Mouse (Mus musculus) forebrain, embryonic 16.5 days (tissue): ENCODE measurements around the gene Cpsf4l. TPM values are rescaled to one million over a fixed set of nuclear protein-coding genes. Genes with fewer than 3 reads are reported as not detected.

ENCODE experiments used
- ATAC-seq: fragments of 200-750 bp; cut with Nextera tagmentation; 2 replicates; pipeline ENCODE4 v1.8.0; 2017; ENCODE audit warnings: mild to moderate bottlenecking, moderate library complexity
- H3K27ac ChIP-seq: fragments of 300-500 bp; sonication (generic); 2 replicates; pipeline ENCODE4 v1.5.1; 2014; ENCODE audit warnings: low read length, control low read depth
- H3K27me3 ChIP-seq: fragments of 300-500 bp; sonication (generic); replicated peaks from 2 replicates; pipeline ENCODE4 v1.6.1; 2014; ENCODE audit warnings: low read length; ENCODE audit not compliant: control insufficient read depth, insufficient read depth
- H3K36me3 ChIP-seq: fragments of 300-500 bp; sonication (generic); 2 replicates; pipeline ENCODE4 v1.6.1; 2014; ENCODE audit not compliant: control insufficient read depth, insufficient read depth
- H3K4me1 ChIP-seq: fragments of 300-500 bp; sonication (generic); replicated peaks from 2 replicates; pipeline ENCODE4 v1.6.1; 2014; ENCODE audit warnings: low read length; ENCODE audit not compliant: control insufficient read depth, insufficient read depth
- H3K4me2 ChIP-seq: fragments of 300-500 bp; sonication (generic); 2 replicates; pipeline ENCODE4 v1.6.1; 2014; ENCODE audit warnings: mild to moderate bottlenecking, low read length, control low read depth
- H3K4me3 ChIP-seq: fragments of 300-500 bp; sonication (generic); replicated peaks from 2 replicates; pipeline ENCODE4 v1.5.1; 2014; ENCODE audit warnings: mild to moderate bottlenecking, low read length, control low read depth
- H3K9ac ChIP-seq: fragments of 300-500 bp; sonication (generic); replicated peaks from 2 replicates; pipeline ENCODE4 v1.6.1; 2014; ENCODE audit warnings: low read depth, low read length, control low read depth
- H3K9me3 ChIP-seq: fragments of 300-500 bp; sonication (generic); 2 replicates; pipeline ENCODE4 v1.6.1; 2016; ENCODE audit warnings: low read length; ENCODE audit not compliant: control insufficient read depth
- WGBS: fragments of 180-500 bp; shearing (Covaris S2); extraction: QIAGEN DNeasy Blood & Tissue Kit; methylation state at CpG from one replicate; pipeline ENCODE4 v1.1.7; 2014; 5-methylcytosine and 5-hydroxymethylcytosine counted together
- polyA plus RNA-seq: library from polyadenylated mRNA; unstranded; fragments of >200 nt; fragmentation: Nextera tagmentation; extraction: Ambion mirVana; gene quantifications from 2 replicates; pipeline ENCODE4 v1.2.1, GENCODE M21; 2015

Cpsf4l gene
- polyA plus RNA-seq, 1 experiment from 2014 or later: 0.32 TPM

GRCm38 (mm10) chr11:113711061-113711460 is 1.2 kb upstream of the Cpsf4l start:
- 45% methylated on average over 1 of the region's 1 CpGs for WGBS
- Histone ChIP-seq H3K4me3 (no peak overlapping the region), H3K4me1 (peaks cover 14% of the 10 kb centered on the region), H3K27me3 (no peaks in the 10 kb centered on the region), H3K27ac (no peak overlapping the region), H3K9me3 (no peaks in the 10 kb centered on the region), H3K4me2 (no peak overlapping the region), H3K9ac (no peak overlapping the region), H3K36me3 (0 out of 2 replicates have a peak, but pooled peaks cover 4% of the 10 kb centered on the region)
- no peak for ATAC-seq

GRCm38 (mm10) chr11:113710257-113710777 is 500 bp upstream of the Cpsf4l start:
- Histone ChIP-seq H3K4me2 (no peak overlapping the region), H3K9me3 (no peaks in the 10 kb centered on the region), H3K27ac (no peak overlapping the region; the same call in 1 of the 2 replicates), H3K4me3 (no peak overlapping the region), H3K36me3 (0 out of 2 replicates have a peak, but pooled peaks cover 4% of the 10 kb centered on the region), H3K27me3 (no peaks in the 10 kb centered on the region), H3K9ac (peak overlapping the region; percentile 8; the same call in 1 of the 2 replicates), H3K4me1 (peaks cover 14% of the 10 kb centered on the region)
- peak; percentile 29 for ATAC-seq
- WGBS: 3% methylated on average over 10 of the region's 10 CpGs

- no peak overlapping the region for H3K4me3 ChIP-seq
- H3K9ac ChIP-seq: no peak overlapping the region
- WGBS: 14% methylated on average over 15 of the region's 15 CpGs
- no peaks in the 10 kb centered on the region for H3K27me3 ChIP-seq
- H3K36me3 ChIP-seq: 0 out of 2 replicates have a peak, but pooled peaks cover 4% of the 10 kb centered on the region
- H3K4me2 ChIP-seq: no peak overlapping the region
- H3K9me3 ChIP-seq: no peaks in the 10 kb centered on the region
- H3K27ac ChIP-seq: no peak overlapping the region
- ATAC-seq: no peak
- peaks cover 14% of the 10 kb centered on the region for H3K4me1 ChIP-seq
These were observed 545 bp downstream of the Cpsf4l start for GRCm38 (mm10) chr11:113709272-113709671.

- H3K9ac ChIP-seq: no peak overlapping the region
- WGBS: 56% methylated on average over 19 of the region's 19 CpGs
- no peaks in the 10 kb centered on the region for H3K27me3 ChIP-seq
These were observed 1.1 kb downstream of the Cpsf4l start for GRCm38 (mm10) chr11:113708629-113709213.

DNA sequence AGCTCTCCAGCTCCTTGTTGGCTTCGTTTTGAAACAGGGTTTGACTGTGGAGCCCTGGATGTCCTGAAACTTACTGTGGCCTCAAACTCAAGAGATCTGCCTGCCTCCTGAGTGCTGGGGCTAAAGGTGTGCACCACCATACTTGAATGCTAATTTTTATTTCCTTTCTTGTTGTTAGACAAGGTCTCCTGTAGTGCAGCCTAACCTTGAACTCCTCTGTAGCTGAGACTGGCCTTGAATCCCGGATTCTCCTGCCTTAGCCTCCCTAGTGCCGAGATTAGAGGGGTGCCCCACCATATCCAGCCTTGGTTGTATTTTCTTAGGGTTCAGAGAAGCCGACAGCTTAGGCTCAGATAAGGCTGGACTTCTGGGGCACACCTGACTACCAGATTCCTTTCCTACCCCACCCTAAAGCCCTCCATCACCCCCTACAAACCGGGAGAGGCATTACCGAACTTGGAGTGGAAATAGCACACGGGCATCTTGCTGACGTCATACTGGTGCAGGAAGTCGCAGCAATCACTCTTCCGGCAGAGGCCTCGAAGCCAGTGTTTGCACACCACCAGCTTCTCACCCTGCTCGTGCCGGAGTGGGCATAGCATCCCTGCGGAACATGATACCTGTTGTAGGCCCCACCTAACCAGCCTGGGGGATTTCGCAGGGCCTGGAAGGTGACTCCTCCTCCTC is 3.7 kb downstream of the Cpsf4l start:
- Histone ChIP-seq H3K9ac (no peak overlapping the region), H3K27ac (no peak overlapping the region), H3K27me3 (no peaks in the 10 kb centered on the region), H3K9me3 (no peaks in the 10 kb centered on the region), H3K4me1 (peaks cover 14% of the 10 kb centered on the region), H3K4me2 (no peak overlapping the region), H3K4me3 (no peak overlapping the region), H3K36me3 (0 out of 2 replicates have a peak, but pooled peaks cover 4% of the 10 kb centered on the region)
- 89% methylated on average over 15 of the region's 15 CpGs for WGBS
- no peak for ATAC-seq

More at GRCm38 (mm10) chr11:113708629-113709213, 1.1 kb downstream of the Cpsf4l start:
- Histone ChIP-seq H3K4me3 (no peak overlapping the region), H3K4me2 (no peak overlapping the region), H3K4me1 (peaks cover 14% of the 10 kb centered on the region), H3K27ac (no peak overlapping the region), H3K36me3 (0 out of 2 replicates have a peak, but pooled peaks cover 4% of the 10 kb centered on the region), H3K9me3 (no peaks in the 10 kb centered on the region)
- no peak for ATAC-seq

DNA sequence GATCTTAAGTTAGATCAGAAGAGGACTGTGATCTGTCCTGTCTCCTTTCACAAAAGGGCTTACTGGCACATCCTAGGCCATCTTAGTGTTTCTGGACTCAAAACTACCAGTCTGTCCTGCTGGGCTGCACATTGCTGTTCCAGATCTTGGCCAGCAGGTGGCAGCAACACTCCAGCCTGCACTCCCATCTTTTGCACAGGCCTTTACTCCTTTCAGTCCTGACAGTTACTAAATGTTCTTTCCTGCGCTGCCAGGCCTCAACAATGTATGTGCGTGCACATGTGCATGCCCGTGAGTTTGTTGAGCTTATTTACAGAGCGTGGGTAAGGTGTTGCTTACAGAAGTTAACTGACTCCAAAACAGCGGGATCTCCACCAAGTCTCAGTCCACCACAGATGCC is 6.1 kb downstream of the Cpsf4l start:
- Histone ChIP-seq H3K4me2 (no peak overlapping the region), H3K27me3 (no peaks in the 10 kb centered on the region), H3K36me3 (0 out of 2 replicates have a peak, but pooled peaks cover 4% of the 10 kb centered on the region), H3K9me3 (no peaks in the 10 kb centered on the region), H3K4me3 (no peak overlapping the region), H3K9ac (0 out of 2 replicates have a peak overlapping the region, but pooled peaks have one; percentile 11), H3K4me1 (no peaks in the 10 kb centered on the region), H3K27ac (no peak overlapping the region)
- WGBS: 26% methylated on average over 5 of the region's 5 CpGs
- ATAC-seq: peak; percentile 84

GRCm38 (mm10) chr11:113699643-113700042 is 10.2 kb downstream of the Cpsf4l start:
- ATAC-seq: no peak
- WGBS: 87% methylated on average over 7 of the region's 7 CpGs
- Histone ChIP-seq H3K4me3 (no peak overlapping the region), H3K36me3 (peaks cover 15% of the 10 kb centered on the region), H3K27me3 (no peaks in the 10 kb centered on the region), H3K9me3 (no peaks in the 10 kb centered on the region; the same call in 1 of the 2 replicates), H3K27ac (no peak overlapping the region), H3K4me1 (no peaks in the 10 kb centered on the region), H3K4me2 (no peak overlapping the region), H3K9ac (no peak overlapping the region)

DNA sequence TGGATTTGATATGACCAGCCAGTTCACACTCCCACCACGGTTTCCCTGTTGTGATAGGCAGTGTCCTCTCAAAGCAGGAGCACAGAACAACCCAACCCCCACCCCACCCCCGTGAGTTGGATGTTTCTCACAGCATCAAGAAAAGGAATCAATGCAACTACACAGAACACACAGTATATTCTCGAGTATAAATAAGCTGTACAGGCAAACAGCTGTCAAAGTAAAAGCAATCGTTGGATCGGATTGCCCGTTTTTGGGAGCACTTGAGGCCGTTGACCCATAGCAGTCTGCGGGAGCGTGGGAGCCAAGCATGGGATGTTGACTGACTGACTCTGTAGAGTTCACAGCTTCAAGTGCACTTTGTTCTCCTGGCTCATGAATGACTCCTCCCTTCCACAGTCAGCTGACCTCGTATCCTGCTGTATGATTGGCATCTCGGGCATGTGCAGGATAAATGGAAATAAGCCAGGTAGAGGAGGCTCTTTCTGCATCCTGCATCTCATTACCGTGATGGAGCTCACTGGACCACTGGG is 11.7 kb downstream of the Cpsf4l start:
- Histone ChIP-seq H3K9me3 (no peaks in the 10 kb centered on the region; the same call in 1 of the 2 replicates), H3K4me3 (no peak overlapping the region), H3K4me2 (no peak overlapping the region), H3K9ac (no peak overlapping the region), H3K27me3 (no peaks in the 10 kb centered on the region), H3K27ac (no peak overlapping the region), H3K4me1 (no peaks in the 10 kb centered on the region), H3K36me3 (peaks cover 21% of the 10 kb centered on the region)
- no peak for ATAC-seq
- 68% methylated on average over 12 of the region's 12 CpGs for WGBS

DNA sequence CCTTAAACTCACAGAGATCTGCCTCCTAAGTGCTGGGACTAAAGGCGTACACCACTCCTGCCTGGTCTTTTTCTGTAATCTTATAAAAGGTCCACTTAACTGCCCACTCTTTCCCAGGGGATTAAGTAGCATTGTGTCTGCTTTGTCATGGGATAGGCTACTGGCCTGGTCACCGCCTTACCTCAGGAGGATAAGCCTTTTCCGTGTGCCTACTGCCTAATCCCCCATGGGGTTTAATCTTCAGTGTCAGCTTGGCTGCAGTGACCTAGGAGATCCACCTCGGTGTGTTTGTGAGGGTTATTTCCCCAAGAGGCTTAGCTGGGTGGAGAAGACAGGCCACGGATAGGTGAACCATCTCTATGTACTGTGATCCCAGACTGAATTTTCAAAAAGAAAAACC is 12.2 kb downstream of the Cpsf4l start:
- Histone ChIP-seq H3K27me3 (no peaks in the 10 kb centered on the region), H3K9ac (no peak overlapping the region), H3K9me3 (no peaks in the 10 kb centered on the region; the same call in 1 of the 2 replicates), H3K36me3 (peaks cover 23% of the 10 kb centered on the region), H3K4me2 (no peak overlapping the region), H3K4me3 (no peak overlapping the region), H3K27ac (no peak overlapping the region), H3K4me1 (no peaks in the 10 kb centered on the region)
- ATAC-seq: no peak
- WGBS: 35% methylated on average over 5 of the region's 5 CpGs
